Mouse (Mus musculus) spleen, adult 2 months (tissue): Measurements from ENCODE around the gene Gm49369.

ENCODE experiments used
- CTCF ChIP-seq: fragments of 200-500 bp; IDR thresholded peaks from 2 replicates; pipeline ENCODE4 v1.5.1; 2011; ENCODE audit warnings: mild to moderate bottlenecking, inconsistent platforms; ENCODE audit not compliant: insufficient read depth, insufficient read length, insufficient replicate concordance; ENCODE audit errors: extremely low read depth
- POLR2A ChIP-seq: fragments of 200-500 bp; IDR thresholded peaks from 2 replicates; pipeline ENCODE4 v1.6.1; 2011; ENCODE audit warnings: low read depth, low read length, inconsistent platforms

DNA sequence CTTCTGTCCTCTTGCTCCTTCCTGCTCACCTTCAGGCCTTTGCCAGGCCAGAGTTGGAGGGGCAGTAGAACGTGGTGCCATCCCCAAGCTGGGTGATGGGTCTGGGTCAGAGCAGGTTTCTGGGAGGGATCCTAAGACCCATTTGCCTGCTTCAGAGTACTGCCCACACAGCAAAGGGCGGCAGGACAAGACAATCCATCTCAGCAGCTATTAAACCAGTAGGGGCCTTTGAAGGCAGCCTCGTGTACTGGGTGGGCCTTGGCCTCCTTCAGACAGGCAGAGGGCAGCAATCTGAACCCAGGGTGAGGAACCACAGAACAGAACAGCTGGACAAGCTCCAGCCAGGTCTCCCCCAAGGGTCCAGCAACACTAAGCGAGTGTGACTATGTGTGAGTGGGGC is 6.4 kb downstream of the Gm49369 start:
- TF ChIP-seq POLR2A (no peak), CTCF (no peak)
